Mouse (Mus musculus) fat pad, adult 2 months (tissue): ENCODE data around the gene Mum1.
"Not testable (repeated sequence)": the region's sequence is repeated elsewhere in the genome, so short reads cannot be mapped to it uniquely, and the experiment has no call there.

Experiments
- DNase-seq: peaks from one replicate; pipeline ENCODE4 v3.0.0-alpha.2; 2011; ENCODE audit warnings: low read depth, low spot score; ENCODE audit errors: extremely low read depth

The Mum1 gene

DNA sequence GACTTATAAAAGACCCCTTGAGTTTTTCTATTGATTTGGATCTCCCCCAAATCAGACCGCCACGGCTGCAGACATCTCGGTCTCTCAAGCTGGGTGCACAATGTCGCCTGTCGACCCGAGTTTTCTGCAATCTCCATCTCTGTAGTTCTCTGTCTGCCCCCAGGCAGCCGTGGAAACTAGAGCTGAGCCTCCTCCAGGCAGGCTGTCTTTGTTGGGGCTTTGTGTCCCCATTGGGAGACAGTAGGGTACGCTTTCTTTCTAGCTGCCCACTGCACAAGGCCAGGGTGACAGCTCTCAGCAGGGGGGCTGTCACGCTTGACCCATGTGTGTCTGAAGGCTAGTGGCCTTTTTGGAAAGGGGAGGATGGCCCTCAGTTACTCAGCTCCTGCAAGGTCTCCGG is 18.6 kb upstream of the Mum1 start:
- no peak for DNase-seq

GRCm38 (mm10) chr10:80208248-80208647 is 18.0 kb upstream of the Mum1 start:
- DNase-seq, result no peak

DNA sequence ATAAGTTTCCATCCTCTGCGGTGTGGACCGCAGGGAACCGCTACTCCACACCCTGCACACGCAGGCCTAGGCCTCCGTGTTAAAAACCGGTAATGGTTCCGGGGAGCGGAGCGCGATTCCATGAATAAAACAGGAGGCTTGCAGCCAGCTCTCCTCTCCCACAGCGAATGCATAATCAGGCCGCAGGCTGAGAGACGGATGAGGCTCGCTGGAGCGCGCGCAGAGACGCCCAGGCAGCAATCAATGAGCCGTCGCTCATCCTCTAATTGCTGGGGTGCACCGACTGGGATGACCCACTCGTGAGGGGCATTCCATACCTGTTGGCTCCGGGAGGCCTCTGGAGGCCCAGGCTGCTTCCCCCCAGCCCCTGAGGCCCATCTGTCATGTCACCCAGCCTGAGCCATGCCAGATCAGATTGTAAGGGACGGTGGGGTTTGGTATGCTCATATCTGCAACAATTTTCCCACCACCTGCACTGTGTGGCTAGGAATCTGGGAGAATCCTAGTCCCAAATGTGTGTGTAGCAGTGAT is 17.3 kb upstream of the Mum1 start:
- no peak for DNase-seq

DNA sequence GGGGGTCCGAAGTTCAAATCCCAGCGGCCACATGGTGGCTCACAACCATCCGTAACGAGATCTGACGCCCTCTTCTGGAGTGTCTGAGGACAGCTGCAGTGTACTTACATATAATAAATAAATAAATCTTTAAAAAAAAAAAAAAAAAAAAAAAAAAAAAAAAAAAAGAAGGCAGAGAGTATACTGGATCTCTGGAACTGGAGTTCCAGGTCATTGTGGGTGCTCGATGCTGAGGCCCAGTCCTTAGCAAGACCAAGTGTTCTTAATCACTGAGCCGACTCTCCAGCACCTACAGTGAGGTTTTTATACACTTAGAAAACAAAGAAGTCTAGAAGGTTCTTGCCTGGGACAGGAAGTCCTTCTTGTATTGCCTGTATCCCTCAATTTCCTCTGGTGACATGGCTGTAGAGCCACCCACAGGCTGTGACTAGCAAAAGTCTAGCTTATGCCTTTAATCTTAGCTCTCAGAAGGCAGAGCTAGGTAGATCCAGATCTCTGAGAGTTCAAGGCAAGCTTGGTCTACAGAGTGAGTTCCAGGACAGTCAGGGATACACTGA is 14.6 kb upstream of the Mum1 start:
- not testable (repeated sequence) for DNase-seq

DNA sequence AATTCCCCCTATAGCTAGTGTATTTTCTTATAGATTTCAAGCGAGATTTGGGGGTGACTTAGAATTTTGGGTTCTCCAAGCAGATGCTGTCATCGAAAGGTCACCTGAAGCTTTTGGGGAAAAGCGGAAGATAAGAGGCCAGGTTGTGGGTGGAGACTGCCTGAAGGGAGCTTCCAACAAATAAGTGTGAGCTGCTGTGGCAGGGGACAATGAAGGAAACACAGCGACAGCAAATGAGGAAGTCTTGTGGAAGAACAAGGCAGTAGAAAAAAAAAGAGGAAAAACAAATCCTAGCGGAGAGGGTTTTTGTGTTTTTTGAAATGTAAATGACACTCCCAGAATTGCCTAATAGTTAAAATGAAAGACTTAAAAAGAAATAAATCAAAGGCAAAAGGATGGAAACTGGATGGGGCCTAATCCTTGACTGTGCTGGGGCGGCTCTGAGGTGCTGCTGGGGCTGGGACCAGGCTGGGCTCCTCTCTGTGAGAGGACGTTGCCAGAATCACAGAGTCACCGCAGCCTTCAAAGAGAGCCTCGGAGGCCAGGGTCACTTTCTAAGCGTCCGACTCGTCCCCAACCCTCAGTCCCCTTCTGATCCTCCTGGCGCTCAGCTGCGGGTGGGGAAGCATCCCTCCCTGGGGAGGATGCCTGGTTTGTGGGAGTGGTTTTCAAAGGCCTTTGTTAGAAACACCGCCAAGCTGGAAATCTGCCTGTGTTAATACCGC is 11.0 kb upstream of the Mum1 start:
- DNase-seq, result no peak

DNA sequence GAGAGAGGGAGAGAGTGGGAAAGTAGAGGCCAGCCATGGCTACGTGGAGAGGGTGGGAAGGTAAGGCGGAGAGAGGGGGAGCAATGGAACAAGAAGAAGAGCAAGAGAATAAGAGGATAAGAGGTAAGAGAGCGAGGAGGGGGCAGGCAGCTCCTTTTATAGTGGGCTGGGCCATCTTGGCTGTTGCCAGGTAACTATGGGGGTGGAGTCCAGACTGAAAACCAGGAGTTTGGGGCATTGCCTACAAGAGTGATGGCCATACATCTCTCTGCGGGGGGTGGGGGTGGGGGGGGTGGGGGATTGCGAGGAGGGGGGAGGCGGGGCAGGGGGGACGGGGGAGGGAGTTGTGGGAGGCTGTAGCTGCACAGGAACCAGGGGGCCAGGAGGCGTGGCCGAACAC is 5.6 kb upstream of the Mum1 start:
- DNase-seq, result no peak

- not testable (repeated sequence) for DNase-seq
Observed at GRCm38 (mm10) chr10:80223137-80223536, 3.1 kb upstream of the Mum1 start.

- no peak for DNase-seq
Observed at GRCm38 (mm10) chr10:80226071-80226415, 191 bp upstream of the Mum1 start.

DNA sequence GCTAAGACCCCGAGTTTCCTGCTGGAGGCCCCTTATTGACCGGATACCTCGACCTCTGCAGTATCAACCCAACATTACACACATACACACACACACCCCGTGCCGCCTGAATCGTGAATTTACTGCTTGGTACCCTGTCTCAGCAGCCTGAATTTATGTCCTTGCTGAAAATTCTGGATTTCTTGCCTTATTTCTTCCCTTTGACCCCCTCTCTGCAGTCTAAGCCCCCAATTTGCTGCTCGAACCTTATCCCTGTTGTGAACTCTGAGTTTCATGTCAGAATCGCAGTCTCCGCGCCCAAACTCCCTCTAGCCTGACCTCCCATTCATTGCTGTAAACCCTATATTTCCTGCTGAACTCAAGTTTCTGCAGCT is 919 bp downstream of the Mum1 start:
- no peak for DNase-seq

DNA sequence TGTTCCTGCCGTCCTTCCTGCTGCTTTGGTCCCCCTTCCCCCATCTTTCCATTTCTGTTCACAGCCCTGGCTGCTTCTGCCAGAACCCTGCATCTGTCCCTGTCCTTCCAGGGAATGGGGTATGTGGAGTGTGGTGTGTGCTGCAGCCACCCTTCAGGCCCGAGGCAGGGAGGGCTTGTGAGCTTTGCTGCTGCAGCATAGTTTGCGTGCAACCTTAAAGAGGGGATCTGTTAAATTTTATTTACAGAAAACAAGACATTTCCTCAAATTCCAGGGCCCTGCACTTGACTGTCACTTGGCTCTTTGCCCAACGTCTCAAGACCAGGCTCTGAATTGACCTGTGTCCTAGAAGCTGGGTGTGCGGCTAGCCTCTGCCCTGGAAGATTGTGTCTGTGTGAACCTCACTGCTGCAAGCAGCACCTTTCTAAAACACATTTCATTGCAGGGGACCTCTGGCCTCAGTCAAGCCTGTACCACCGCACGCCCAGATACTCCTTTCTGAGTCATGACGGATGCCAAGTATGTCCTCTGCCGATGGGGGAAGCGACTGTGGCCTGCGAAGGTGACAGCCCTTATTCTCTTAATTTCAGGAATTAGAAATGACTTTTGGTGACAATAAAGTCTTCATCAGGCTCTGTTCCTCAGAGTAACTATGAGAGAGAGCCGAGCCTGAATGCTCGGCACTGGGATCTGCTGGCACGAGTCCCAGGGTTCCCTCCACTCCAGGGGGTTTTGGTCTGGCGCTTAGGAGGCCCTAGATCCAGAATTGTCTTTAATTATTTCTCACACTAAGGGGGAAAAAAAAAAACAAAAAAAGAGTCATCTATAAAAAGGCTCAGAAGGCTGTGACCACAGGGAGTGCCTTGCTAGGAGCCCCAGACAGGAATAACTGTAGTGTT is 1.9 kb downstream of the Mum1 start:
- DNase-seq, result no peak

DNA sequence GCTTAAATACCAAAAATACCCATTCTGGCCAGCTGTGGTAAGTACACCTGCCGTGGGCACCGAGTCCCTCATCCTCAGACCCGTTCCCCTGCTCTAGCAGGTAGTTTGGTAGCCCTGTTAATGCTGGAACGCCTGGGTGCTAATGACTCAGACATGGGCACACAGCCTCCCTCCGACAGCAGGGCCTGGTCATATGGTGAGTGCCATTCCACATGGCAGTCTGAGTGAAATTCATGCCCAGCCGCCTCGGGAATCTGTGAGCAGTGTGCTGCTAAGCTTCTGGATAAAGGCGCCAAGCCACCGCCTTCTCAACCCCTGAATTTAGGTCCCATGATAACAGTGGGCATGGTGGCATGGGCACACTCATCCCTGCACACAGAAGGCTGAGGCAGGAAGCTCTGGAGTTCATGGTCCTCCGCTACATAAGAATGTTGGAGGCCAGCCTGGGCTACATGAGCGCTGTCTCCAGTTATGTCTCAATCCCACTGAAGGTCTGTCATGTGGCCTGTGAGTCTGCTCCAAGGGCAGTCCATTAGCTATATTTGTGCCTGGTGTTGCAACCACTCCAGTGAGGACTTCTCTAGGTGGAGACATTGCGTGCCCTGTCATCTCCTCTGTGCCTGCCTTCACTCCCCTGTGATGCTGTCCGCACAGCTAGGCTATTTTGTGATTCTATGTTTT is 10.1 kb downstream of the Mum1 start:
- no peak for DNase-seq

GRCm38 (mm10) chr10:80237020-80237419 is 10.8 kb downstream of the Mum1 start:
- no peak for DNase-seq

DNA sequence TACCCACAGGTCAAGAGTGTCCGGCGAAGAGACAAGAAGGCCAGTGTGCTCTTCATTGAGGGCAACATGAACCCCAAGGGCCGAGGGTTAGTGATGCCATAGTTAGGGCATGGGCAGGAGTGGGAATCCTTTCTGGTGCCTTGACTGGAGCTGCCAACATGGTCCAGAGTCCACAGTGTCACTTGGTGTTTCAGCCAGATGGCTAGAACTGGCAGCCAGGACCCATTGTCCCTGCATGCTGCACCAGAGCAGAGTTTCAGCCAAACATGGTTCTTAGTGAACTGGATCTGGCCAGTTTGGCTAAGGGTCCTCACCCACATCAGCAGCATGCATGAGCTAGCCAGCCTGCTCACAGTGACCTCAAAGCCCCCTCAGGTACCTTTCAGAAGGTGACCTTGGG is 12.1 kb downstream of the Mum1 start:
- DNase-seq, result no peak

DNA sequence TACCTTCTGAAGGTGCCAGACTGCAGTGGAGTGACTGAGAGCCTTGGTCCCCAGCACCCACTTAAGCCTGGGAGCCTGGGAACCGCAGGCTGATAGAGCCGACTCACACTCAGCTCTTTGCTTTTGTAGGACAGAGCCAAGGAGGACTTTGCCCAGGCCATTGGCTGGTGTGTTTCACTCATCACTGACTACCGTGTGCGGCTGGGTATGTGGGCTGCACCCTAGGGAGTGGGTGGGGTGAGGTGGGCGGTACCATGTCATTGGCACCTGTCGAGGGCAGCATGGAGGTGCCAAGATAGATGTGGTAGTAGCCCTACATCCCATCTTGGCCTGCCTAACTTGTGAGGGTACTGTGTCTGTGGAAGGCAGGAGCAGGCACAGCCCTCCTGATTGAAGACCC is 13.6 kb downstream of the Mum1 start:
- DNase-seq, result no peak

- no peak for DNase-seq
Observed at GRCm38 (mm10) chr10:80242088-80242487, 15.9 kb downstream of the Mum1 start.

DNA sequence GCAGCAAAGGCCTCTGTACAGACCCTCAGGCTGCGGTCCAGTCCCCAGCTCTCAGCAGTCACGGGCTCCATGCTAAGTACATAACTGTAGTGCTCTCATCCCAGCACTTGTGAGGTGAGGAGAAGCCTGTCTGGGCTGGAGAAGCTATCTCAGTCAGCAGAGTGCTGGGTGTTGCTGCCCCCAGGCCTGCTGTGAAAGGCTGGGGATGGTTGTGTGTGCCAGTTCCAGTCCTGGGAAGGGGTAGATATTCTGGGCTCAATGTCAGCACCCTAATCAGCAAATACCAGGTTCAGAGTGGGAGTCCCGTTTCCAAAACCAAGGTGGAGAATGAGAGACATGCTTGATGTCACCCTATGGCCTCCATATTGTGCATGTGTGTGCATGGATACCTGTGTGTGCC is 16.4 kb downstream of the Mum1 start:
- DNase-seq, result no peak

DNA sequence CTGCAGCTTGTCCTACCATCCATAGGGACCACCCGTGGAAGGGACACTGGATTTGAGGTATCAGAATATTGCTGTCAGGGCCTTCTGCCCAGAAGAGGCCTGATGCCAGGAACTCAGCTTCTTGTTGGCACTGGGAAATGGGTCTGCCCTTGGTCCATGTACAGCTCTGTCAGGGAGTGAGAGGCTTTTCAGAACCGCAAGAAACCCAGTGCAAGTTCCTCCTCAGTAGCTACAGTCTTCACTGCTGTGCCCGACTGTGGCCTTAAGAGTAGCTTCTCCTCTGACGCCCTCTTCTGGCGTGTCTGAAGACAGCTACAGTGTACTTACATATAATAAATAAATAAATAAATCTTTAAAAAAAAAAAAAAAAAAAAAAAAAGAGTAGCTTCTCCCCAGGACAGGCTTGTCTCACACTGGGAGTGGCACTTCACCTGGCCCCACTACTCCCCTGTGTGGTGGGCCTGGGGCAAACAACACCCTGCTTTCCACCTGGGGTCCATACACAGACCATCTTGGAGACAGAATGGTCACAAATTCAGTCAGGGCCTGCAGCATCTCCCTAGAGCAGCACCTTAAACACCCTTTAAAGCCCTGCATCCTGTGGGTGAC is 18.7 kb downstream of the Mum1 start:
- no peak for DNase-seq

DNA sequence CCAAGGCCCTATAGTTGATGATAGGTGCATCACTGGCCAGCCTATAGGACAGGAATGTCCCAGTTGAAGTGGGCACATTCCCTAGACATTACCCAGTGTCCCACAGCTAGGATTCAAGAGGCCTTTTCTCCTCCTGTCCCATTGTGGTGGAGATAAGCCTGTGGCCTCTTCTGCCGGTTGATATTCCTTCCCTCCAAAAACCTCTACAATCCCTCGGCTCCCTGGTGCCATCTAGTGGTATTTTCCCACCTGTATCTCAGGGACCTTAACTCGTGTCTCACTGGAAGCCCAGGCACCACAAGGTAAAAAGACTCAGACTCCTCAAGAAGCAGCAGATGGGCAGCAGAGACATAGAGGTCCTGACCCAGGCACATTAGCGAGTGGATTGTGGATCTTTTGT is 19.4 kb downstream of the Mum1 start:
- DNase-seq, result no peak

GRCm38 (mm10) chr10:80247849-80248248 is 21.6 kb downstream of the Mum1 start:
- no peak for DNase-seq

- DNase-seq, result not testable (repeated sequence)
Observed at GRCm38 (mm10) chr10:80248437-80248836, 22.2 kb downstream of the Mum1 start.
